Comparison of ENCODE assay signal across 15 mouse cellular contexts in the genomic region with DNA sequence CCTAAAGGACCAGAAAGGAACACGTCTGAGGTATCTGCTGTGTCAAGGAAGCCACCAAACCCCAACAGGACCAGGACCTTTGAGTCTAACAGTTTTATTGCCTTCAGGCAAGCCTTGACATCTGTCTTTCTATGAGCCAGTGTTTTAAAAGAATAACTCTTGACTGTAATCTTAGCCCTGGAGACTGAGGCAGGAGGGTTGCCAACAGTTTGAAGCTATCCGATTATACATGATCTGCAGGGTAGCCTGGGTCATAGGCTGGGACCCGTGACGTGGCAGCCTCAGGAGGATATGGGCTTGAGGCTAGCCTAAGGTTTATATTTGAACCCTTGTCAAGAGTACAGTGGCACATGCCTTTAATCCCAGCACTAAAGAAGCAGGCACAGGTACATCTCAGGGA.
"Had no signal": no experiment of that assay in that cellular context is flagged by ENCODE, and none has a peak within 500 bp of the region (broad histone marks: within the 10 kb centered on the region; RNA-seq: fewer than 3 reads in every experiment).

No protein-coding gene starts in this region.

- H3K4me1 ChIP-seq: midbrain, embryonic 10.5 days; midbrain, embryonic 12.5 days had no signal

- H3K4me2 ChIP-seq: lung, embryonic 14.5 days; midbrain, embryonic 12.5 days; neural tube, embryonic 13.5 days; neural tube, embryonic 15.5 days had no signal

- H3K27ac ChIP-seq: midbrain, embryonic 10.5 days; midbrain, embryonic 12.5 days; neural tube, embryonic 13.5 days; neural tube, embryonic 15.5 days had no signal

- H3K9me3 ChIP-seq: midbrain, embryonic 10.5 days; midbrain, embryonic 12.5 days; neural tube, embryonic 13.5 days; neural tube, embryonic 15.5 days had no signal

- DNase-seq: lung, embryonic 14.5 days; lung, postnatal 10 days; lung, postnatal 4 days; midbrain, embryonic 14.5 days; retina, postnatal 1 day; right cerebral cortex, postnatal 25 days; spleen, adult 18-20 months; thymus, adult 18-20 months; thymus, postnatal 14 days; thymus, postnatal 36 days had no signal

- H3K27me3 ChIP-seq: midbrain, embryonic 12.5 days; neural tube, embryonic 13.5 days; neural tube, embryonic 15.5 days had no signal

- H3K9ac ChIP-seq: lung, embryonic 14.5 days; midbrain, embryonic 12.5 days; neural tube, embryonic 13.5 days; neural tube, embryonic 15.5 days had no signal

- H3K36me3 ChIP-seq: midbrain, embryonic 10.5 days; midbrain, embryonic 12.5 days; neural tube, embryonic 13.5 days; neural tube, embryonic 15.5 days had no signal

- H3K4me3 ChIP-seq: midbrain, embryonic 10.5 days; midbrain, embryonic 12.5 days; myocyte; neural tube, embryonic 13.5 days; neural tube, embryonic 15.5 days had no signal
